Mouse (Mus musculus) liver, postnatal 0 days (tissue): Measurements from ENCODE around the gene Slc35a3.

Experiments used
- CTCF ChIP-seq: sonication (generic); IDR thresholded peaks from 2 replicates; pipeline ENCODE4 v1.5.1; 2016; ENCODE audit warnings: antibody characterized with exemption, low read depth
- EP300 ChIP-seq: IDR thresholded peaks from 2 replicates; pipeline ENCODE4 v1.6.1; 2016; ENCODE audit warnings: antibody characterized with exemption, low read depth, mild to moderate bottlenecking

DNA sequence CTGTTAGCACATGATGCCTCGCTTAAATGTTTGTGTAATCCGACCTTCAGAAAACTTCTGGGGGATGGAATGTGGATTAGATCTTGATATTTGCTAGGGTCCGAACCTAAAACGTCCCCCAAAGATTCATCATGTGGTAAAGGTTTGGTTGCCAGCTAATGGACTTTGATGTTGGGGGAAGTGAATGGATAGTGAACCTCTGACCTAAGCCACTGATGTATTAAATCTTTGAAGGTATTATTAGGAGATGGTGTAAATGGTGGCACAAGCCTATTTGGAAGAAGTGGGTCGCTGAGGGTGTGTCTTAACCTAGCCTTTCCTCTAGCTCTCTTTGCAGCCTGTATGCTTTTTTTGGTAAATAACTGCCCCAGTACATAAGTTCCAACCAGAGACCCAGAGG is 400 bp upstream of the Slc35a3 start:
- TF ChIP-seq CTCF = no peak
- TF ChIP-seq EP300 = no peak
